Mouse (Mus musculus): ENCODE measurements around the gene Fgf13. TPM values are rescaled to one million over a fixed set of nuclear protein-coding genes. Genes with fewer than 3 reads are reported as not detected.

Gene Fgf13
- polyA plus RNA-seq (2014; fragmentation: Nextera tagmentation; extraction: Ambion mirVana) = 26.3 and 28.9 TPM in 2 replicates

GRCm38 (mm10) chrX:59567695-59568431, at the start of gene Fgf13:
Gene Fgf13, minus strand, starts transcription at chrX:59568071.
- 13% methylated on average over 35 of the region's 47 CpGs for WGBS
- H3K27me3 ChIP-seq (replicated peaks; ENCODE audit: control insufficient read depth, insufficient read depth, low read length) = peaks cover 5% of the 10 kb centered on the region; the same call in 1 of the 2 replicates
- peak within 1 kb of the TSS; percentile 45 for H3K9ac ChIP-seq (ENCODE audit: low read length)
- H3K4me3 ChIP-seq (ENCODE audit: low read depth, low read length) = peak within 1 kb of the TSS; percentile 38
- H3K9me3 ChIP-seq (ENCODE audit: control insufficient read depth, low read length) = no peaks in the 10 kb centered on the region
- peak within 1 kb of the TSS; percentile 54 for H3K4me2 ChIP-seq (ENCODE audit: low read length)
- ATAC-seq (replicated peaks; ENCODE audit: low FRiP score, low TSS enrichment, low read depth) (peak; percentile 55; the same call in 1 of the 2 replicates), DNase-seq (ENCODE audit: low spot score) (no peak)
- H3K27ac ChIP-seq (ENCODE audit: low read depth) = peak within 1 kb of the TSS; percentile 27; the same call in 1 of the 2 replicates
- H3K4me1 ChIP-seq (replicated peaks; ENCODE audit: control insufficient read depth, insufficient read depth, low read length) = no peaks in the 10 kb centered on the region
- no peaks in the 10 kb centered on the region for H3K36me3 ChIP-seq (ENCODE audit: control insufficient read depth, insufficient read depth, low read length)

GRCm38 (mm10) chrX:59606535-59606934, 38.7 kb upstream of the Fgf13 start:
- no peak overlapping the region for H3K4me2 ChIP-seq (ENCODE audit: low read length)
- no peaks in the 10 kb centered on the region for H3K36me3 ChIP-seq (ENCODE audit: control insufficient read depth, insufficient read depth, low read length)
- H3K4me3 ChIP-seq (ENCODE audit: low read depth, low read length) = no peak overlapping the region
- DNase-seq (ENCODE audit: low spot score) (no peak), ATAC-seq (replicated peaks; ENCODE audit: low FRiP score, low TSS enrichment, low read depth) (no peak)
- H3K4me1 ChIP-seq (replicated peaks; ENCODE audit: control insufficient read depth, insufficient read depth, low read length) = no peaks in the 10 kb centered on the region
- H3K27me3 ChIP-seq (replicated peaks; ENCODE audit: control insufficient read depth, insufficient read depth, low read length) = no peaks in the 10 kb centered on the region
- H3K27ac ChIP-seq (ENCODE audit: low read depth) = no peak overlapping the region
- no peaks in the 10 kb centered on the region for H3K9me3 ChIP-seq (ENCODE audit: control insufficient read depth, low read length)
- 65% methylated on average over 1 of the region's 1 CpGs for WGBS
- H3K9ac ChIP-seq (ENCODE audit: low read length) = no peak overlapping the region

- Histone ChIP-seq H3K27ac (ENCODE audit: low read depth) (no peak overlapping the region), H3K27me3 (replicated peaks; ENCODE audit: control insufficient read depth, insufficient read depth, low read length) (no peaks in the 10 kb centered on the region), H3K4me2 (ENCODE audit: low read length) (no peak overlapping the region), H3K4me3 (ENCODE audit: low read depth, low read length) (no peak overlapping the region), H3K9me3 (ENCODE audit: control insufficient read depth, low read length) (no peaks in the 10 kb centered on the region), H3K36me3 (ENCODE audit: control insufficient read depth, insufficient read depth, low read length) (no peaks in the 10 kb centered on the region), H3K4me1 (replicated peaks; ENCODE audit: control insufficient read depth, insufficient read depth, low read length) (no peaks in the 10 kb centered on the region), H3K9ac (ENCODE audit: low read length) (no peak overlapping the region)
- DNase-seq (ENCODE audit: low spot score) (no peak), ATAC-seq (replicated peaks; ENCODE audit: low FRiP score, low TSS enrichment, low read depth) (no peak)
- WGBS = 42% methylated on average over 5 of the region's 5 CpGs
Observed at GRCm38 (mm10) chrX:59589050-59589449, 21.2 kb upstream of the Fgf13 start.

GRCm38 (mm10) chrX:59585508-59586186, 17.8 kb upstream of the Fgf13 start:
- DNase-seq (ENCODE audit: low spot score) = no peak
- ATAC-seq (replicated peaks; ENCODE audit: low FRiP score, low TSS enrichment, low read depth) = no peak

GRCm38 (mm10) chrX:59584034-59584433, 16.2 kb upstream of the Fgf13 start:
- no peak for ATAC-seq (replicated peaks; ENCODE audit: low FRiP score, low TSS enrichment, low read depth)
- H3K36me3 ChIP-seq (ENCODE audit: control insufficient read depth, insufficient read depth, low read length) = no peaks in the 10 kb centered on the region
- H3K4me3 ChIP-seq (ENCODE audit: low read depth, low read length) = no peak overlapping the region
- H3K9me3 ChIP-seq (ENCODE audit: control insufficient read depth, low read length) = no peaks in the 10 kb centered on the region
- no peaks in the 10 kb centered on the region for H3K4me1 ChIP-seq (replicated peaks; ENCODE audit: control insufficient read depth, insufficient read depth, low read length)
- no peak for DNase-seq (ENCODE audit: low spot score)
- H3K27ac ChIP-seq (ENCODE audit: low read depth) = no peak overlapping the region
- H3K27me3 ChIP-seq (replicated peaks; ENCODE audit: control insufficient read depth, insufficient read depth, low read length) = no peaks in the 10 kb centered on the region
- H3K9ac ChIP-seq (ENCODE audit: low read length) = no peak overlapping the region
- H3K4me2 ChIP-seq (ENCODE audit: low read length) = no peak overlapping the region

More at GRCm38 (mm10) chrX:59585508-59586186, 17.8 kb upstream of the Fgf13 start:
- no peaks in the 10 kb centered on the region for H3K36me3 ChIP-seq (ENCODE audit: control insufficient read depth, insufficient read depth, low read length)
- no peak overlapping the region for H3K27ac ChIP-seq (ENCODE audit: low read depth)
- no peaks in the 10 kb centered on the region for H3K9me3 ChIP-seq (ENCODE audit: control insufficient read depth, low read length)
- no peak overlapping the region for H3K4me3 ChIP-seq (ENCODE audit: low read depth, low read length)
- H3K27me3 ChIP-seq (replicated peaks; ENCODE audit: control insufficient read depth, insufficient read depth, low read length) = no peaks in the 10 kb centered on the region
- H3K4me2 ChIP-seq (ENCODE audit: low read length) = no peak overlapping the region
- H3K4me1 ChIP-seq (replicated peaks; ENCODE audit: control insufficient read depth, insufficient read depth, low read length) = no peaks in the 10 kb centered on the region
- no peak overlapping the region for H3K9ac ChIP-seq (ENCODE audit: low read length)
- WGBS = 80% methylated on average over 11 of the region's 11 CpGs

- no peaks in the 10 kb centered on the region for H3K9me3 ChIP-seq (ENCODE audit: control insufficient read depth, low read length)
- peaks cover 5% of the 10 kb centered on the region; the same call in 1 of the 2 replicates for H3K27me3 ChIP-seq (replicated peaks; ENCODE audit: control insufficient read depth, insufficient read depth, low read length)
- H3K4me1 ChIP-seq (replicated peaks; ENCODE audit: control insufficient read depth, insufficient read depth, low read length) = no peaks in the 10 kb centered on the region
- H3K9ac ChIP-seq (ENCODE audit: low read length) = peak overlapping the region; percentile 45
- H3K36me3 ChIP-seq (ENCODE audit: control insufficient read depth, insufficient read depth, low read length) = no peaks in the 10 kb centered on the region
- 13% methylated on average over 60 of the region's 75 CpGs for WGBS
- H3K27ac ChIP-seq (ENCODE audit: low read depth) = peak overlapping the region; percentile 27; the same call in 1 of the 2 replicates
- peak overlapping the region; percentile 38 for H3K4me3 ChIP-seq (ENCODE audit: low read depth, low read length)
- peak; percentile 70; the same call in 1 of the 2 replicates for ATAC-seq (replicated peaks; ENCODE audit: low FRiP score, low TSS enrichment, low read depth)
- peak; percentile 71 for DNase-seq (ENCODE audit: low spot score)
- H3K4me2 ChIP-seq (ENCODE audit: low read length) = peak overlapping the region; percentile 54
Observed at GRCm38 (mm10) chrX:59566826-59567694, 811 bp downstream of the Fgf13 start.

- peak; percentile 53 for DNase-seq (ENCODE audit: low spot score)
- Histone ChIP-seq H3K36me3 (ENCODE audit: control insufficient read depth, insufficient read depth, low read length) (no peaks in the 10 kb centered on the region), H3K4me2 (ENCODE audit: low read length) (peak overlapping the region; percentile 54), H3K4me3 (ENCODE audit: low read depth, low read length) (peak overlapping the region; percentile 11; the same call in 1 of the 2 replicates), H3K4me1 (replicated peaks; ENCODE audit: control insufficient read depth, insufficient read depth, low read length) (no peaks in the 10 kb centered on the region), H3K27me3 (replicated peaks; ENCODE audit: control insufficient read depth, insufficient read depth, low read length) (peaks cover 5% of the 10 kb centered on the region; the same call in 1 of the 2 replicates), H3K9me3 (ENCODE audit: control insufficient read depth, low read length) (no peaks in the 10 kb centered on the region), H3K9ac (ENCODE audit: low read length) (no peak overlapping the region), H3K27ac (ENCODE audit: low read depth) (no peak overlapping the region)
- 32% methylated on average over 18 of the region's 18 CpGs for WGBS
- ATAC-seq (replicated peaks; ENCODE audit: low FRiP score, low TSS enrichment, low read depth) = peak; percentile 42
Observed at GRCm38 (mm10) chrX:59566017-59566679, 1.7 kb downstream of the Fgf13 start.

GRCm38 (mm10) chrX:59547931-59548330, 19.9 kb downstream of the Fgf13 start:
- H3K36me3 ChIP-seq (ENCODE audit: control insufficient read depth, insufficient read depth, low read length) = no peaks in the 10 kb centered on the region
- 75% methylated on average over 2 of the region's 2 CpGs for WGBS
- H3K4me3 ChIP-seq (ENCODE audit: low read depth, low read length) = no peak overlapping the region
- no peaks in the 10 kb centered on the region for H3K9me3 ChIP-seq (ENCODE audit: control insufficient read depth, low read length)
- H3K27ac ChIP-seq (ENCODE audit: low read depth) = no peak overlapping the region
- no peak overlapping the region for H3K9ac ChIP-seq (ENCODE audit: low read length)
- no peak overlapping the region for H3K4me2 ChIP-seq (ENCODE audit: low read length)
- ATAC-seq (replicated peaks; ENCODE audit: low FRiP score, low TSS enrichment, low read depth) (no peak), DNase-seq (ENCODE audit: low spot score) (no peak)
- H3K4me1 ChIP-seq (replicated peaks; ENCODE audit: control insufficient read depth, insufficient read depth, low read length) = no peaks in the 10 kb centered on the region
- no peaks in the 10 kb centered on the region for H3K27me3 ChIP-seq (replicated peaks; ENCODE audit: control insufficient read depth, insufficient read depth, low read length)
